Mouse (Mus musculus): Measurements from ENCODE around the gene Abhd2.

- TF ChIP-seq POLR2A (IDR thresholded peaks at IDR 0.05; ENCODE audit: borderline replicate concordance, control insufficient read depth, low read depth, low read length) (no peak), CTCF (IDR thresholded peaks at IDR 0.05; ENCODE audit: control insufficient read depth, insufficient read depth, low read length) (no peak)
These were observed 2.0 kb upstream of the Abhd2 start for GRCm38 (mm10) chr7:79270961-79271387.

All from bone marrow, adult 2 months (tissue).